Comparison of ENCODE assay signal across 11 mouse cellular contexts in genomic region chr19:23152201-23152640, GRCm38 (mm10). TPM values are rescaled to one million over a fixed set of nuclear protein-coding genes. Genes with fewer than 3 reads are reported as not detected.
DNase-seq lines count a peak whose midpoint lies in the region; ATAC-seq lines count a peak whose summit lies in the region.
"Had no signal": no experiment of that assay in that cellular context is flagged by ENCODE, and none has a peak within 500 bp of the region (broad histone marks: within the 10 kb centered on the region; RNA-seq: fewer than 3 reads in every experiment).

No protein-coding gene starts in this region.

- peak; percentile 93 for DNase-seq in heart, adult 11 months
- no peak for DNase-seq in heart, postnatal 10 days
- DNase-seq in spleen, postnatal 36 days (ENCODE audit: low spot score in 2 of 2) = peak; percentile 36 to 59
- no peak for DNase-seq in spleen, adult 12 weeks (ENCODE audit: low spot score)
- no peak for DNase-seq in embryo, embryonic 10 days (ENCODE audit: low spot score)
- no peak for DNase-seq in retina, embryonic 14.5 days (ENCODE audit: low spot score)
- DNase-seq: cerebellum, adult 8-10 months; gastrocnemius, postnatal 10 days had no signal

- peaks cover 6% of the 10 kb centered on the region for H3K4me1 ChIP-seq in intestine, embryonic 16.5 days (ENCODE audit: control insufficient read depth, insufficient read depth, low read length)
- H3K4me1 ChIP-seq in stomach, embryonic 16.5 days (ENCODE audit: control insufficient read depth, insufficient read depth, low read length) = peaks cover 15% of the 10 kb centered on the region; the same call in 1 of the 2 replicates

- H3K4me2 ChIP-seq in intestine, embryonic 16.5 days (ENCODE audit: low read depth, low read length) = 0 out of 2 replicates have a peak overlapping the region, but pooled peaks have one; percentile 15
- peak overlapping the region; percentile 36; the same call in 1 of the 2 replicates for H3K4me2 ChIP-seq in stomach, embryonic 16.5 days (ENCODE audit: low read depth, low read length)
- H3K4me2 ChIP-seq: limb, embryonic 15.5 days had no signal

- no peaks in the 10 kb centered on the region for H3K36me3 ChIP-seq in intestine, embryonic 16.5 days (ENCODE audit: control insufficient read depth, insufficient read depth, low read length)
- H3K36me3 ChIP-seq in stomach, embryonic 16.5 days (ENCODE audit: control insufficient read depth, insufficient read depth, low read length) = no peaks in the 10 kb centered on the region
- H3K36me3 ChIP-seq: limb, embryonic 15.5 days had no signal

- ATAC-seq in intestine, embryonic 16.5 days = no peak; the same call in 1 of the 2 replicates
- no peak for ATAC-seq in stomach, embryonic 16.5 days (ENCODE audit: insufficient read depth, low FRiP score)

- H3K27ac ChIP-seq in intestine, embryonic 16.5 days (ENCODE audit: low read length) = no peak overlapping the region
- no peak overlapping the region for H3K27ac ChIP-seq in stomach, embryonic 16.5 days (ENCODE audit: low read length)
- H3K27ac ChIP-seq: limb, embryonic 15.5 days had no signal

- no peaks in the 10 kb centered on the region for H3K9me3 ChIP-seq in intestine, embryonic 16.5 days (ENCODE audit: control insufficient read depth, low read length)
- H3K9me3 ChIP-seq in stomach, embryonic 16.5 days (replicated peaks; ENCODE audit: control insufficient read depth, low read length) = no peaks in the 10 kb centered on the region
- H3K9me3 ChIP-seq: limb, embryonic 15.5 days had no signal

- intact Hi-C loops in heart, postnatal 10 days (cut with DNase I) = loop anchor here (2.0 to 5.0 kb wide), 2 partner anchors 145 to 211 kb away; no protein-coding TSS in a partner anchor

- no peak overlapping the region for H3K9ac ChIP-seq in intestine, embryonic 16.5 days (ENCODE audit: low read depth, low read length)
- no peak overlapping the region for H3K9ac ChIP-seq in stomach, embryonic 16.5 days (ENCODE audit: low read length)
- H3K9ac ChIP-seq: limb, embryonic 15.5 days had no signal

- H3K4me3 ChIP-seq in intestine, embryonic 16.5 days (ENCODE audit: low read length) = no peak overlapping the region
- no peak overlapping the region for H3K4me3 ChIP-seq in stomach, embryonic 16.5 days (replicated peaks; ENCODE audit: low read length)
- H3K4me3 ChIP-seq: limb, embryonic 15.5 days had no signal

- no peaks in the 10 kb centered on the region for H3K27me3 ChIP-seq in intestine, embryonic 16.5 days (replicated peaks; ENCODE audit: control insufficient read depth, insufficient read depth, low read length)
- no peaks in the 10 kb centered on the region for H3K27me3 ChIP-seq in stomach, embryonic 16.5 days (ENCODE audit: control insufficient read depth, insufficient read depth, low read length)
- H3K27me3 ChIP-seq: limb, embryonic 15.5 days had no signal

- WGBS in intestine, embryonic 16.5 days = 35% methylated on average over 4 of the region's 4 CpGs
- WGBS in stomach, embryonic 16.5 days = 31% methylated on average over 4 of the region's 4 CpGs

RNA-seq across cellular contexts. Expression of gene Klf9, which starts 11.2 kb away (rescaled TPM):
- 100 to 1,000 TPM in 1 of 2 experiments, 10 to 100 TPM in 1; 67.7 to 119 TPM for total RNA-seq in heart, postnatal 10 days (2021)
- 3.3 and 4.0 TPM in 2 replicates for polyA plus RNA-seq in intestine, embryonic 16.5 days (2015; fragmentation: Nextera tagmentation; extraction: Ambion mirVana)
- polyA plus RNA-seq in stomach, embryonic 16.5 days (2015; fragmentation: Nextera tagmentation; extraction: Ambion mirVana) = 7.1 and 7.9 TPM in 2 replicates

Comparison
In these comparisons a context has a peak if more than half of its experiments do, and no peak if none do; other contexts are left out.
1. DNase-seq: peak in heart, adult 11 months (single experiment) and spleen, postnatal 36 days (2 of 2); none in heart, postnatal 10 days (0 of 2), spleen, adult 12 weeks (single experiment), embryo, embryonic 10 days (single experiment) and retina, embryonic 14.5 days (single experiment).